Mouse (Mus musculus) hindbrain, postnatal 0 days (tissue): ENCODE measurements at regions not wholly inside any gene's neighbourhood (a gene's known extent, or its start where the extent isn't known, plus 50 kb on each side); places are given as distances from the start of the nearest gene placed in this dataset.

ENCODE experiments used
- ATAC-seq: fragments of 200-750 bp; cut with Nextera tagmentation; 2 replicates; pipeline ENCODE4 v1.8.0; 2017; ENCODE audit warnings: mild to moderate bottlenecking, moderate TSS enrichment, moderate library complexity
- DNase-seq: peaks from one replicate; pipeline ENCODE4 v3.0.0-alpha.2; 2015; ENCODE audit warnings: low spot score
- H3K27ac ChIP-seq: fragments of 300-500 bp; sonication (generic); 2 replicates; pipeline ENCODE4 v1.5.1; 2014; ENCODE audit warnings: mild to moderate bottlenecking
- H3K27me3 ChIP-seq: fragments of 300-500 bp; sonication (generic); 2 replicates; pipeline ENCODE4 v1.6.1; 2014; ENCODE audit warnings: low read length, mixed read lengths; ENCODE audit not compliant: insufficient read depth
- H3K36me3 ChIP-seq: fragments of 300-500 bp; sonication (generic); 2 replicates; pipeline ENCODE4 v1.6.1; 2014; ENCODE audit warnings: low read length, mixed read lengths; ENCODE audit not compliant: insufficient read depth
- H3K4me1 ChIP-seq: fragments of 300-500 bp; sonication (generic); 2 replicates; pipeline ENCODE4 v1.6.1; 2014; ENCODE audit warnings: antibody characterized with exemption, low read length, mixed read lengths; ENCODE audit not compliant: insufficient read depth
- H3K4me2 ChIP-seq: fragments of 300-500 bp; sonication (generic); 2 replicates; pipeline ENCODE4 v1.6.1; 2014; ENCODE audit warnings: low read depth, mild to moderate bottlenecking, low read length, moderate library complexity, mixed read lengths
- H3K4me3 ChIP-seq: fragments of 300-500 bp; sonication (generic); 2 replicates; pipeline ENCODE4 v1.5.1; 2014; ENCODE audit warnings: low read length
- H3K9ac ChIP-seq: fragments of 300-500 bp; sonication (generic); replicated peaks from 2 replicates; pipeline ENCODE4 v1.6.1; 2014; ENCODE audit warnings: mild to moderate bottlenecking, low read length, moderate library complexity, mixed read lengths
- H3K9me3 ChIP-seq: fragments of 300-500 bp; sonication (generic); 2 replicates; pipeline ENCODE4 v1.6.1; 2016; ENCODE audit warnings: low read length, mixed read lengths
- CTCF ChIP-seq: IDR thresholded peaks from 2 replicates; pipeline ENCODE4 v1.5.1; 2016; ENCODE audit warnings: antibody characterized with exemption, control low read depth, low read depth
- WGBS: fragments of 180-500 bp; shearing (Covaris S2); extraction: QIAGEN DNeasy Blood & Tissue Kit; methylation state at CpG from one replicate; pipeline ENCODE4 v1.1.7; 2014; 5-methylcytosine and 5-hydroxymethylcytosine counted together

- DNase-seq (no peak), ATAC-seq (no peak)
- no peak overlapping the region for H3K4me2 ChIP-seq
- H3K4me3 ChIP-seq = no peak overlapping the region
- H3K36me3 ChIP-seq = no peaks in the 10 kb centered on the region
- no peak overlapping the region for H3K27ac ChIP-seq
- no peaks in the 10 kb centered on the region for H3K27me3 ChIP-seq
- H3K4me1 ChIP-seq = no peaks in the 10 kb centered on the region
- no peak overlapping the region for H3K9ac ChIP-seq
- WGBS = 67% methylated on average over 2 of the region's 2 CpGs
- no peak for TF ChIP-seq CTCF
- H3K9me3 ChIP-seq = no peaks in the 10 kb centered on the region
Observed at GRCm38 (mm10) chr13:90584766-90585165, 320.4 kb downstream of the Atp6ap1l start.

DNA sequence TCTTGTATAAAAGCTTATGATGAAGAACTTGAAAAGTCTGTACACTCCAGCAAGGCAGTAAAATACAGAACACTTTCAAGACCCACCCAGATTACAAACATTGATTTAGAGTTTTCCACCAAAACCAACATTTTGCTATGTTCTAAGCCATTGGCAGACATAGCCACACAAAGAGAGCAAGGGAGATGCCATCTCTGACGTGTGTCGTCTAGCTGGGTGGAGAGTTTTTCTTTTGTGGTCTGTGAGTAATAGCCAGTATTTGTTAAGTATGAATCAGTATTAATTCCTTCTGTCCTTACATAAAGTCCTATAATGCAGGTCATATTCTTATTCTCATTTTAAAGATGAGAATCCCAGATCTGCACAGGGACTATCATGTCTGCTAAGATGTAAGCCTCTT is 329.8 kb downstream of the Atp6ap1l start:
- Histone ChIP-seq H3K4me3 (no peak overlapping the region), H3K9me3 (no peaks in the 10 kb centered on the region), H3K9ac (no peak overlapping the region), H3K4me2 (no peak overlapping the region), H3K36me3 (no peaks in the 10 kb centered on the region), H3K27me3 (no peaks in the 10 kb centered on the region), H3K4me1 (no peaks in the 10 kb centered on the region), H3K27ac (no peak overlapping the region)
- WGBS = 94% methylated on average over 2 of the region's 2 CpGs
- TF ChIP-seq CTCF = no peak
- DNase-seq = no peak
- ATAC-seq = no peak

DNA sequence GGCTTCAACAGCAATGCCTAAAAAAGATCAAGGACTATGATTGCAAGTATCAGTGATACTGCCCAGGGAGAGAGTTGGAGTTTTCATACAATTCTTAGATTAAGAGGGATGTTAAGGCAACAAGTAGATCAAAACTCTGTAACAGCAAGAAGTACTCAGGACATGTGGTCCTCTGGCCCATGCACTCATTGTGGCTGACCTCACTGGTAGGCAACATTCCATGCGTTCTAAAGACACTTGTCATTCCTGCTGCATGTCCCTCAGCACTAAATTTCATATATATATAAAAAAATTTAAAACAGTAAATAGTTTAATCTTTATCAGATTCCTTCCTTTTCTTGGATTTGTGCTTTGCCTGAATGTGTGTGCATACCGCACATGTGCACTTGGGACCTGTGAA is 332.6 kb downstream of the Atp6ap1l start:
- H3K4me1 ChIP-seq = no peaks in the 10 kb centered on the region
- H3K9ac ChIP-seq = no peak overlapping the region
- no peaks in the 10 kb centered on the region for H3K27me3 ChIP-seq
- H3K9me3 ChIP-seq = no peaks in the 10 kb centered on the region
- 93% methylated on average over 2 of the region's 2 CpGs for WGBS
- H3K4me2 ChIP-seq = no peak overlapping the region
- TF ChIP-seq CTCF = no peak
- no peak for ATAC-seq
- H3K4me3 ChIP-seq = no peak overlapping the region
- H3K36me3 ChIP-seq = no peaks in the 10 kb centered on the region
- no peak for DNase-seq
- H3K27ac ChIP-seq = no peak overlapping the region

DNA sequence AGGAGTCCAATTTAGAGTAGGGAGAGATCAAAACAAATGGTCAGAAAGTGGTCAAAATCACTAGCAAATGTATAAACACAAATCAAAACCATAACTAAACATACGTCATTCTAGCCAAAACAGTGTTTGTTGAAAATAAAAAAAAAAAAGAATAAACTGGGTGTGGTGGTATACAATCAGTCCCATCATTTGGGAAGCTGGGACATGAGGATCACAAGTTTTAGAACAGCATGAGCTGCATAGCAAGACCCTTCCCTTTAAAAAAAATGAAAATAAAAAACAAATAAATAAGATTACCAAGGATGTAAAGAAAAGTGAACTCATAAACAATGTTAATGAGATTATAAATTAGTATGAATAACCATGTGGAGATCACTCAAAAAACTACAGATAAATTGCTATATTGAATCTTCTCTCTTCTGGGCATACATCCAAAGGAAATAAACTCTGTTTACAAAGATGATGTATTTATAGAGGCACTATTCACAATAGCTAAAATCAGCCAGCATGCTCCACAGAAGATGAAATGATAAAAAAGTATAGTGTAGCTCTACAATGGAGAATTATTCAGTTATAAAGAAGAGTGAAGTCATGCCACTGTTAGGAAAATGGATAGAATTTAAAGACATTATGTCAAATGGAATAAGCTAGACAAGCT is 341.8 kb downstream of the Atp6ap1l start:
- TF ChIP-seq CTCF = no peak
- no peak overlapping the region for H3K27ac ChIP-seq
- H3K9ac ChIP-seq = no peak overlapping the region
- ATAC-seq (no peak), DNase-seq (no peak)
- no peaks in the 10 kb centered on the region for H3K9me3 ChIP-seq
- H3K4me2 ChIP-seq = no peak overlapping the region
- no peak overlapping the region for H3K4me3 ChIP-seq
- no peaks in the 10 kb centered on the region for H3K36me3 ChIP-seq
- no peaks in the 10 kb centered on the region for H3K27me3 ChIP-seq
- 83% methylated on average over 1 of the region's 1 CpGs for WGBS
- no peaks in the 10 kb centered on the region for H3K4me1 ChIP-seq

DNA sequence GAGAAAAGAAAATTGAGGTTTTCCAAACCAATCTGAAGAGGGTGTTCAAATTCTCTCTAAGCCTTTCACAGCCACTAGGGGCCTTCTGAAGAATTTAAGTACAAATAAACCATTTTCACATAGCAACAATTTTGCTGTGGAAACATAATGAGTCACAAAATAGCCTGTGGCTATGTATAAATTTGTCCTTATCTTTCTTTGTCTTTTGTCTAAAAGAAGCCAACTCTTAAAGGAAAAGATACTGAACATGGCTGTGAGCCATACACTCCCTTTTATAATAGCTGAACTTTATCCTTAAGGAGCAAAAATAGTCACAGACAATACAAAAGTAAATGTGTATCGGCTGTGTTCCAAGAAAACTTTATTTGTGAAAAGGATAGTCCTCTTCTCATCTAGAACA is 345.1 kb downstream of the Atp6ap1l start:
- H3K4me3 ChIP-seq = no peak overlapping the region
- ATAC-seq (no peak), DNase-seq (no peak)
- no peak for TF ChIP-seq CTCF
- no peaks in the 10 kb centered on the region for H3K36me3 ChIP-seq
- no peaks in the 10 kb centered on the region for H3K27me3 ChIP-seq
- no peak overlapping the region for H3K9ac ChIP-seq
- H3K4me1 ChIP-seq = no peaks in the 10 kb centered on the region
- WGBS = 84% methylated on average over 1 of the region's 1 CpGs
- no peak overlapping the region for H3K4me2 ChIP-seq
- H3K27ac ChIP-seq = no peak overlapping the region
- no peaks in the 10 kb centered on the region for H3K9me3 ChIP-seq

DNA sequence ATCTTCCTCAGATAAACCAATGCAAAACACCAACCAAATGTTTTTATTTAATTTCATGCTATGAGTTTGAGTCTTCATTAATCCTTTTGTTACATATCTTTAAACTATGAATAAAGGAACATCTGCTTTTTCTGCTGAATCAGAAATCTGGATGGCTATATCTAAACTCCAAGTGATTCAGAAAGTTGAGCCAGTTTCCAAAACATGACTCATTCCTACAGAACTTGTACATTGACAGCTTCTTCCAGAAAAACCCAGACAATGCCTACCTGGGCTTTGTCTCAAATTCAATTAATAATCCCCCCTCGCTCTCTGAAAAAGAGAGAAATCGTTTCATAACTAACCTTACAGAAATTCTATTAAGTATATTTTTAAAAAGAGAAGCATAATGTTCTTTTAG is 345.7 kb downstream of the Atp6ap1l start:
- H3K4me3 ChIP-seq = no peak overlapping the region
- WGBS = 90% methylated on average over 2 of the region's 2 CpGs
- no peak for ATAC-seq

DNA sequence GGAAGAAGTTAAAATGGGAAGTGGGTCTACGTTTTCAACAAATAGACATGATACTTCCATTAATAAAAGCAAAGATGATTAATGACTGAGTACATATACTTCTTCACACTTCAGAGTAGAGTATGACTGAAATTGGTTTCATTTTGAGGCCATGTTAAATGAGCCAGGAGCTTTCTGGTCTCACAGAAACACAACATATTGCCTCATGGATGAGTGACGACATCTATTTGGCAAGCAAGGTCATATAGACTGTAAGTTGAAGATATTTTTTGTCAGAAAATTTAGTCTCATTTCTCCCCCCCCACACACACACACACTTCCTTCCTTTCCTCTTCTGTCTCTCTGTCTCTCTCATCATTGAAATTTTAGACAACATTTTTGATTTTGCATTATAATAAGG is 354.0 kb downstream of the Atp6ap1l start:
- Histone ChIP-seq H3K4me3 (no peak overlapping the region), H3K9ac (no peak overlapping the region), H3K27ac (no peak overlapping the region), H3K36me3 (no peaks in the 10 kb centered on the region), H3K9me3 (no peaks in the 10 kb centered on the region), H3K27me3 (no peaks in the 10 kb centered on the region), H3K4me1 (no peaks in the 10 kb centered on the region), H3K4me2 (no peak overlapping the region)
- ATAC-seq (no peak), DNase-seq (no peak)
- 84% methylated on average over 2 of the region's 2 CpGs for WGBS
- TF ChIP-seq CTCF = no peak

More for the DNA sequence above, 345.7 kb downstream of the Atp6ap1l start:
- Histone ChIP-seq H3K27ac (no peak overlapping the region), H3K9ac (no peak overlapping the region), H3K4me2 (no peak overlapping the region), H3K4me1 (no peaks in the 10 kb centered on the region), H3K36me3 (no peaks in the 10 kb centered on the region), H3K27me3 (no peaks in the 10 kb centered on the region), H3K9me3 (no peaks in the 10 kb centered on the region)
- DNase-seq = no peak
- TF ChIP-seq CTCF = no peak
